Mouse (Mus musculus) liver, embryonic 13.5 days (tissue): ENCODE results near the gene Synrg. TPM values are rescaled to one million over a fixed set of nuclear protein-coding genes. Genes with fewer than 3 reads are reported as not detected.
A peak's percentile ranks its signal among the peaks of the same experiment; 100 is the strongest.

Experiments
- ATAC-seq: fragments of 200-750 bp; cut with Nextera tagmentation; 2 replicates; pipeline ENCODE4 v1.8.0; 2017; ENCODE audit warnings: low read depth, mild to moderate bottlenecking, moderate number of reproducible peaks, moderate library complexity
- DNase-seq: peaks from one replicate; pipeline ENCODE4 v3.0.0; 2022
- H3K27ac ChIP-seq: fragments of 300-500 bp; sonication (generic); 2 replicates; pipeline ENCODE4 v1.5.1; 2015; ENCODE audit warnings: moderate library complexity, mild to moderate bottlenecking, inconsistent platforms
- H3K27me3 ChIP-seq: fragments of 300-500 bp; sonication (generic); 2 replicates; pipeline ENCODE4 v1.6.1; 2015; ENCODE audit warnings: mild to moderate bottlenecking, inconsistent platforms
- H3K36me3 ChIP-seq: fragments of 300-500 bp; sonication (generic); 2 replicates; pipeline ENCODE4 v1.6.1; 2015; ENCODE audit warnings: mild to moderate bottlenecking, inconsistent platforms
- H3K4me1 ChIP-seq: fragments of 300-500 bp; sonication (generic); replicated peaks from 2 replicates; pipeline ENCODE4 v1.6.1; 2015; ENCODE audit warnings: inconsistent platforms
- H3K4me2 ChIP-seq: fragments of 300-500 bp; sonication (generic); 2 replicates; pipeline ENCODE4 v1.6.1; 2015; ENCODE audit warnings: inconsistent platforms, mild to moderate bottlenecking, moderate library complexity
- H3K4me3 ChIP-seq: fragments of 300-500 bp; sonication (generic); replicated peaks from 2 replicates; pipeline ENCODE4 v1.5.1; 2015; ENCODE audit warnings: mild to moderate bottlenecking, inconsistent platforms
- H3K9ac ChIP-seq: fragments of 300-500 bp; sonication (generic); 2 replicates; pipeline ENCODE4 v1.6.1; 2015; ENCODE audit warnings: mild to moderate bottlenecking, inconsistent platforms
- H3K9me3 ChIP-seq: fragments of 300-500 bp; sonication (generic); replicated peaks from 2 replicates; pipeline ENCODE4 v1.6.1; 2016; ENCODE audit warnings: inconsistent platforms
- WGBS: fragments of 180-500 bp; shearing (Covaris S2); methylation state at CpG from one replicate; pipeline ENCODE4 v1.1.7; 2015; ENCODE audit not compliant: insufficient replicate concordance; 5-methylcytosine and 5-hydroxymethylcytosine counted together
- polyA plus RNA-seq: library from polyadenylated mRNA; unstranded; fragments of >200 nt; fragmentation: Nextera tagmentation; extraction: Ambion mirVana; gene quantifications from 2 replicates; pipeline ENCODE4 v1.2.1, GENCODE M21; 2015

Synrg gene
- polyA plus RNA-seq, 1 experiment from 2014 or later: 5.8 TPM

GRCm38 (mm10) chr11:84047270-84047669 lies 83.0 kb downstream of the Synrg start:
- H3K9me3 ChIP-seq: no peaks in the 10 kb centered on the region
- peaks cover 8% of the 10 kb centered on the region for H3K4me1 ChIP-seq
- no peak overlapping the region for H3K4me3 ChIP-seq
- peaks cover 9% of the 10 kb centered on the region for H3K36me3 ChIP-seq
- no peak for DNase-seq
- no peak overlapping the region for H3K27ac ChIP-seq
- no peak overlapping the region for H3K9ac ChIP-seq
- no peaks in the 10 kb centered on the region for H3K27me3 ChIP-seq
- ATAC-seq: no peak
- no peak overlapping the region for H3K4me2 ChIP-seq
- WGBS: 47% methylated on average over 4 of the region's 4 CpGs

GRCm38 (mm10) chr11:84048411-84048810 lies 84.2 kb downstream of the Synrg start:
- H3K4me1 ChIP-seq: peaks cover 8% of the 10 kb centered on the region
- WGBS: 63% methylated on average over 10 of the region's 10 CpGs
- DNase-seq (no peak), ATAC-seq (no peak)
- no peaks in the 10 kb centered on the region for H3K36me3 ChIP-seq
- no peak overlapping the region for H3K4me3 ChIP-seq
- H3K4me2 ChIP-seq: no peak overlapping the region
- H3K9ac ChIP-seq: no peak overlapping the region
- no peak overlapping the region for H3K27ac ChIP-seq
- no peaks in the 10 kb centered on the region for H3K9me3 ChIP-seq
- no peaks in the 10 kb centered on the region for H3K27me3 ChIP-seq

GRCm38 (mm10) chr11:84053055-84053454 lies 88.8 kb downstream of the Synrg start:
- no peaks in the 10 kb centered on the region for H3K9me3 ChIP-seq
- H3K36me3 ChIP-seq: no peaks in the 10 kb centered on the region
- ATAC-seq (no peak), DNase-seq (no peak)
- H3K4me1 ChIP-seq: no peaks in the 10 kb centered on the region
- no peak overlapping the region for H3K4me3 ChIP-seq
- no peaks in the 10 kb centered on the region for H3K27me3 ChIP-seq
- no peak overlapping the region for H3K9ac ChIP-seq
- no peak overlapping the region for H3K4me2 ChIP-seq
- 69% methylated on average over 7 of the region's 7 CpGs for WGBS
- no peak overlapping the region for H3K27ac ChIP-seq

- Histone ChIP-seq H3K4me2 (no peak overlapping the region), H3K36me3 (no peaks in the 10 kb centered on the region), H3K4me3 (no peak overlapping the region), H3K27ac (no peak overlapping the region), H3K27me3 (no peaks in the 10 kb centered on the region), H3K9me3 (no peaks in the 10 kb centered on the region), H3K4me1 (no peaks in the 10 kb centered on the region), H3K9ac (no peak overlapping the region)
- no peak for DNase-seq
- 57% methylated on average over 10 of the region's 10 CpGs for WGBS
- no peak for ATAC-seq
These were observed 89.4 kb downstream of the Synrg start for GRCm38 (mm10) chr11:84053524-84054163.

- Histone ChIP-seq H3K4me1 (no peaks in the 10 kb centered on the region), H3K4me3 (no peak overlapping the region), H3K27ac (no peak overlapping the region), H3K9ac (no peak overlapping the region), H3K36me3 (no peaks in the 10 kb centered on the region), H3K27me3 (no peaks in the 10 kb centered on the region), H3K9me3 (no peaks in the 10 kb centered on the region), H3K4me2 (no peak overlapping the region)
- DNase-seq: no peak
- 75% methylated on average over 2 of the region's 2 CpGs for WGBS
- ATAC-seq: no peak
These were observed 93.2 kb downstream of the Synrg start for GRCm38 (mm10) chr11:84057418-84057817.

GRCm38 (mm10) chr11:84059784-84060183 lies 95.6 kb downstream of the Synrg start:
- no peak overlapping the region for H3K9ac ChIP-seq
- H3K9me3 ChIP-seq: no peaks in the 10 kb centered on the region
- no peak for ATAC-seq

GRCm38 (mm10) chr11:84060635-84061034 lies 96.4 kb downstream of the Synrg start:
- DNase-seq (no peak), ATAC-seq (no peak)
- no peak overlapping the region for H3K4me2 ChIP-seq
- H3K9me3 ChIP-seq: no peaks in the 10 kb centered on the region
- H3K36me3 ChIP-seq: no peaks in the 10 kb centered on the region
- no peak overlapping the region for H3K9ac ChIP-seq
- no peak overlapping the region for H3K27ac ChIP-seq
- no peak overlapping the region for H3K4me3 ChIP-seq
- 74% methylated on average over 6 of the region's 6 CpGs for WGBS
- H3K27me3 ChIP-seq: peaks cover 19% of the 10 kb centered on the region
- no peaks in the 10 kb centered on the region; the same call in 1 of the 2 replicates for H3K4me1 ChIP-seq

More at GRCm38 (mm10) chr11:84059784-84060183, 95.6 kb downstream of the Synrg start:
- H3K4me2 ChIP-seq: no peak overlapping the region
- H3K36me3 ChIP-seq: no peaks in the 10 kb centered on the region
- H3K27me3 ChIP-seq: peaks cover 13% of the 10 kb centered on the region
- 72% methylated on average over 2 of the region's 2 CpGs for WGBS
- no peak overlapping the region for H3K27ac ChIP-seq
- no peak for DNase-seq
- no peaks in the 10 kb centered on the region for H3K4me1 ChIP-seq
- H3K4me3 ChIP-seq: no peak overlapping the region

- H3K27ac ChIP-seq: no peak overlapping the region
- ATAC-seq: no peak
- H3K4me1 ChIP-seq: peaks cover 8% of the 10 kb centered on the region
- no peak overlapping the region for H3K4me3 ChIP-seq
- H3K36me3 ChIP-seq: no peaks in the 10 kb centered on the region
- 83% methylated on average over 2 of the region's 2 CpGs for WGBS
- no peak overlapping the region for H3K9ac ChIP-seq
- peaks cover 32% of the 10 kb centered on the region for H3K27me3 ChIP-seq
- no peaks in the 10 kb centered on the region for H3K9me3 ChIP-seq
- no peak for DNase-seq
- no peak overlapping the region for H3K4me2 ChIP-seq
These were observed 97.7 kb downstream of the Synrg start for GRCm38 (mm10) chr11:84061881-84062280.

GRCm38 (mm10) chr11:84062805-84063204 lies 98.6 kb downstream of the Synrg start:
- Histone ChIP-seq H3K36me3 (no peaks in the 10 kb centered on the region), H3K27ac (no peak overlapping the region), H3K27me3 (peaks cover 41% of the 10 kb centered on the region), H3K4me1 (peaks cover 18% of the 10 kb centered on the region), H3K9ac (no peak overlapping the region), H3K4me3 (no peak overlapping the region), H3K4me2 (no peak overlapping the region), H3K9me3 (no peaks in the 10 kb centered on the region)
- no peak for ATAC-seq
- 39% methylated on average over 2 of the region's 2 CpGs for WGBS
- DNase-seq: no peak

- H3K4me2 ChIP-seq: no peak overlapping the region
- peaks cover 25% of the 10 kb centered on the region for H3K4me1 ChIP-seq
- WGBS: 62% methylated on average over 3 of the region's 3 CpGs
- H3K27ac ChIP-seq: no peak overlapping the region
- ATAC-seq (no peak), DNase-seq (no peak)
- no peaks in the 10 kb centered on the region for H3K36me3 ChIP-seq
- no peaks in the 10 kb centered on the region for H3K9me3 ChIP-seq
- H3K4me3 ChIP-seq: no peak overlapping the region
- H3K27me3 ChIP-seq: peaks cover 50% of the 10 kb centered on the region
- no peak overlapping the region for H3K9ac ChIP-seq
These were observed 99.5 kb downstream of the Synrg start for GRCm38 (mm10) chr11:84063631-84064209.

- Histone ChIP-seq H3K36me3 (no peaks in the 10 kb centered on the region), H3K4me3 (no peak overlapping the region), H3K4me1 (peaks cover 26% of the 10 kb centered on the region), H3K27me3 (peaks cover 73% of the 10 kb centered on the region), H3K9me3 (no peaks in the 10 kb centered on the region), H3K9ac (no peak overlapping the region), H3K4me2 (peak overlapping the region; percentile 18), H3K27ac (no peak overlapping the region)
- ATAC-seq (no peak), DNase-seq (no peak)
- 7% methylated on average over 11 of the region's 11 CpGs for whole genome bisulfite sequencing
These were observed 101.8 kb downstream of the Synrg start for GRCm38 (mm10) chr11:84066071-84066481.
